Mouse (Mus musculus) bone marrow, adult 2 months (tissue): ENCODE measurements around the gene Olfr555. TPM values are rescaled to one million over a fixed set of nuclear protein-coding genes. Genes with fewer than 3 reads are reported as not detected.

Source experiments
- H3K27ac ChIP-seq: fragments of 200-500 bp; 2 replicates; pipeline ENCODE4 v1.5.1; 2012; ENCODE audit warnings: low read depth, mild to moderate bottlenecking, control low read depth, inconsistent platforms, low read length; ENCODE audit not compliant: control insufficient read depth, poor library complexity, insufficient read depth
- H3K4me1 ChIP-seq: fragments of 200-500 bp; 2 replicates; pipeline ENCODE4 v1.6.1; 2011; ENCODE audit warnings: low read length; ENCODE audit not compliant: control insufficient read depth, insufficient read depth
- H3K4me3 ChIP-seq: fragments of 200-500 bp; replicated peaks from 2 replicates; pipeline ENCODE3; 2011; ENCODE audit warnings: mild to moderate bottlenecking, low read depth, low read length, control low read depth; ENCODE audit not compliant: control insufficient read depth
- CTCF ChIP-seq: fragments of 200-500 bp; IDR thresholded peaks from 2 replicates; pipeline ENCODE4 v1.5.1; 2011; ENCODE audit warnings: low read length, control low read depth; ENCODE audit not compliant: control insufficient read depth, insufficient read depth
- POLR2A ChIP-seq: fragments of 200-500 bp; IDR thresholded peaks from 2 replicates; pipeline ENCODE4 v1.6.1; 2011; ENCODE audit warnings: low read depth, mild to moderate bottlenecking, control low read depth, low read length, borderline replicate concordance; ENCODE audit not compliant: control insufficient read depth
- WGBS: fragments of 180-500 bp; shearing (Covaris S2); methylation state at CpG from one replicate; pipeline ENCODE4 v1.1.7; 2018; 5-methylcytosine and 5-hydroxymethylcytosine counted together
- polyA plus RNA-seq: library from polyadenylated mRNA; stranded (reverse); fragments of >200 nt; gene quantifications from 2 replicates; pipeline ENCODE4 v1.2.4, GENCODE M21; 2011; ENCODE audit warnings: low replicate concordance; ENCODE audit not compliant: missing spikeins, insufficient read depth, insufficient read length

Gene Olfr555
- polyA plus RNA-seq, 1 experiment, result not detected

DNA sequence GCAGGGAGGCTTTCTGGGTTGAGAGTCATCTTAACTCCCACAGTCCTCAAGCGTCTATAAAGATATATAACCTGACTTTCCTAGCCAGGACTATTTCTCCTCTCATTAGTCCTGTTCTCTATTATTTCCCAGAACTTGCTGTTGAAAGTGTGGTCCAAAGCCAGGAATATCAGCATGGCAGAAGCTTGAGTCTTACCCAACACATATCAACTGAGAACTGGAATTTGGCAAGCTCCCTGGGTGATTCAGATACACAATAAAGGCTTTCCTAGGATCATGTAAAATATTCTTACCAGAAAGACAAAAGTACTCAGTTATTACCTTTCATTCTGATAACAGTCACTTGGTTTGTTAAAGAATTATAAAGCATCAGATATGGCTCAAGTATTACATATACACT lies 23.3 kb downstream of the Olfr555 start:
- H3K27ac ChIP-seq, result no peak overlapping the region
- TF ChIP-seq CTCF (no peak), POLR2A (no peak)
- WGBS, result 89% methylated on average over 1 of the region's 1 CpGs
- no peak overlapping the region for H3K4me3 ChIP-seq
- no peaks in the 10 kb centered on the region for H3K4me1 ChIP-seq

- Histone ChIP-seq H3K4me3 (peak within 1 kb of the TSS; percentile 78), H3K27ac (peak within 1 kb of the TSS; percentile 49), H3K4me1 (no peaks in the 10 kb centered on the region)
- WGBS, result under 1% methylated on average over 40 of the region's 40 CpGs
- TF ChIP-seq POLR2A, result peak; percentile 41; the same call in 1 of the 2 replicates
- TF ChIP-seq CTCF, result no peak
Observed at GRCm38 (mm10) chr7:102686944-102687501, 28.4 kb downstream of the Olfr555 start, which contains the start of gene Trim68. Gene Trim68, minus strand, starts transcription at chr7:102687327.

DNA sequence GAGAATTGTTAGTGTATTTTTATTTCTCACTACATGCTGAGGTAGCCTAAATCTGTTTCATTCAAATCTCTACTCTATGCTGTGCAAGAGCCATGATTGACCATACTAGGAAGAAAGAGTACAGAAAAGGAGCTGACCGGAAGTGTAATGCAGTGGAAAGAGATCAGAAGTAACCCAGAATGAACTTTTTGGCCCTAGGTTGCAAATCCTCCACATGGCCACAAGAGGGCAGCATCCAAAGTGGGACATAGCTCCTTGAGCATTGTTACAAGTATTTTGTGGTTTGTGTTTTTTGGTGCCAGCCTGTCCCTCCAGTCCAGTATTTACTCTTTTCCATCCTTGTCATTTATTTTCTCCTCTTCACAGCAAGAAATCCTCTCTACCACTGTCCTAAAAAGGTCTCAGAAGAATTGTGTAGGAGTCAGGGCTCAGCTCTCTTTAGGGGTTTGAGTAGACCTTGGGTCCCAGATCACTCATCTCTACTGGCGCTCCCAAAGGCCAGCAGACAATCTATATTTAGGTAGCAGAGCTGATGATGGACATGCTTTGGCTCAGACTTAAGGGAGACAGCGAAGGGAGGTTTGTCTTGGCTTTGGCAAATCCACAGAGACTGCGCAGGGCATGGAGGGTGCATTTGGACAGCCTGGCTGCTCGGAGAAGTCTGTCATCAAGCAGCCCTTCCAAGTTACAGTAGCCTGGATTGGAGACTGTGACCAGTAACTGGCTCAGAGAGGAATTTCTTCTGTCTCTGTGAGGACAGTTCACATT lies 36.9 kb downstream of the Olfr555 start, which contains the start of gene Olfr557:
Olfr557 (plus strand) TSS at position 553 of the 768 bp plus-strand sequence.
- no peak within 1 kb of the TSS for H3K27ac ChIP-seq
- TF ChIP-seq CTCF (peak; percentile 68), POLR2A (no peak)
- no peaks in the 10 kb centered on the region for H3K4me1 ChIP-seq
- WGBS, result 67% methylated on average over 5 of the region's 5 CpGs
- H3K4me3 ChIP-seq, result no peak within 1 kb of the TSS

- Histone ChIP-seq H3K27ac (no peak overlapping the region), H3K4me3 (no peak overlapping the region), H3K4me1 (no peaks in the 10 kb centered on the region)
- no peak for TF ChIP-seq POLR2A
- TF ChIP-seq CTCF, result no peak
- 82% methylated on average over 7 of the region's 7 CpGs for WGBS
Observed at GRCm38 (mm10) chr7:102698461-102698860, 39.8 kb downstream of the Olfr555 start.

- no peak within 1 kb of the TSS for H3K4me3 ChIP-seq
- no peak within 1 kb of the TSS for H3K27ac ChIP-seq
- no peak for TF ChIP-seq CTCF
Observed at GRCm38 (mm10) chr7:102701915-102702314, 43.3 kb downstream of the Olfr555 start, which contains the start of gene Olfr558. Gene Olfr558, plus strand, starts transcription at chr7:102702215.

More at GRCm38 (mm10) chr7:102701915-102702314, 43.3 kb downstream of the Olfr555 start, which contains the start of gene Olfr558:
- H3K4me1 ChIP-seq, result no peaks in the 10 kb centered on the region

Other genes with a start within 250 kb of the Olfr555 start
- gene Rrm1, start 217.1 kb upstream of the Olfr555 start, polyA plus RNA-seq, result 151 and 245 TPM in 2 replicates
- not detected in 2 replicates for gene Olfr543, start 177.1 kb upstream of the Olfr555 start, polyA plus RNA-seq
- not detected in 2 replicates for gene Olfr544, start 170.5 kb upstream of the Olfr555 start, polyA plus RNA-seq
- gene Olfr545, start 159.2 kb upstream of the Olfr555 start, polyA plus RNA-seq, result not detected in 2 replicates
- gene Olfr547, start 124.1 kb upstream of the Olfr555 start, polyA plus RNA-seq, result not detected in 2 replicates
- gene Olfr548-ps1, start 117.9 kb upstream of the Olfr555 start, polyA plus RNA-seq, result not detected in 2 replicates
- not detected in 2 replicates for gene Olfr549, start 109.0 kb upstream of the Olfr555 start, polyA plus RNA-seq
- 9.0 and 11.8 TPM in 2 replicates for gene Trim21, start 93.3 kb upstream of the Olfr555 start, polyA plus RNA-seq
- gene Olfr550, start 87.4 kb upstream of the Olfr555 start, polyA plus RNA-seq, result not detected in 2 replicates
- not detected in 2 replicates for gene Olfr551, start 66.9 kb upstream of the Olfr555 start, polyA plus RNA-seq
- not detected in 2 replicates for gene Olfr552, start 61.1 kb upstream of the Olfr555 start, polyA plus RNA-seq
- gene Olfr553, start 40.6 kb upstream of the Olfr555 start, polyA plus RNA-seq, result not detected in 2 replicates
- gene Olfr554, start 20.4 kb upstream of the Olfr555 start, polyA plus RNA-seq, result 0.90 TPM in 1 of 2 replicates, not detected in the other
- gene Olfr556, start 6.1 kb downstream of the Olfr555 start, polyA plus RNA-seq, result not detected in 2 replicates
- 2.1 and 3.7 TPM in 2 replicates for gene Trim68, start 28.5 kb downstream of the Olfr555 start, polyA plus RNA-seq
- not detected in 2 replicates for gene Olfr557, start 37.1 kb downstream of the Olfr555 start, polyA plus RNA-seq
- not detected in 2 replicates for gene Olfr558, start 43.4 kb downstream of the Olfr555 start, polyA plus RNA-seq
- gene Olfr33, start 60.2 kb downstream of the Olfr555 start, polyA plus RNA-seq, result not detected in 2 replicates
- not detected in 2 replicates for gene Olfr559, start 68.7 kb downstream of the Olfr555 start, polyA plus RNA-seq
- gene Olfr560, start 100.5 kb downstream of the Olfr555 start, polyA plus RNA-seq, result not detected in 2 replicates
- 0.29 TPM in 1 of 2 replicates, not detected in the other for gene Olfr78, start 100.6 kb downstream of the Olfr555 start, polyA plus RNA-seq
- gene Olfr561, start 112.4 kb downstream of the Olfr555 start, polyA plus RNA-seq, result not detected in 2 replicates
- not detected in 2 replicates for gene Olfr564, start 144.7 kb downstream of the Olfr555 start, polyA plus RNA-seq
- not detected in 2 replicates for gene Olfr566, start 199.9 kb downstream of the Olfr555 start, polyA plus RNA-seq
- gene Olfr568, start 218.3 kb downstream of the Olfr555 start, polyA plus RNA-seq, result not detected in 2 replicates
- not detected in 2 replicates for gene Olfr569, start 232.1 kb downstream of the Olfr555 start, polyA plus RNA-seq
- not detected in 2 replicates for gene Olfr570, start 235.8 kb downstream of the Olfr555 start, polyA plus RNA-seq